Mouse (Mus musculus) hindbrain, embryonic 12.5 days (tissue): ENCODE data around the gene Zfp46. TPM values are rescaled to one million over a fixed set of nuclear protein-coding genes. Genes with fewer than 3 reads are reported as not detected.

Experiments used
- ATAC-seq: fragments of 200-750 bp; cut with Nextera tagmentation; 2 replicates; pipeline ENCODE4 v1.8.0; 2017; ENCODE audit warnings: moderate TSS enrichment; ENCODE audit not compliant: low FRiP score
- H3K27ac ChIP-seq: fragments of 300-500 bp; sonication (generic); 2 replicates; pipeline ENCODE4 v1.5.1; 2016; ENCODE audit warnings: mild to moderate bottlenecking
- H3K27me3 ChIP-seq: fragments of 300-500 bp; sonication (generic); 2 replicates; pipeline ENCODE4 v1.6.1; 2016; ENCODE audit warnings: mild to moderate bottlenecking
- H3K36me3 ChIP-seq: fragments of 300-500 bp; sonication (generic); 2 replicates; pipeline ENCODE4 v1.6.1; 2016; ENCODE audit warnings: mild to moderate bottlenecking
- H3K4me1 ChIP-seq: fragments of 300-500 bp; sonication (generic); 2 replicates; pipeline ENCODE4 v1.6.1; 2016
- H3K4me2 ChIP-seq: fragments of 300-500 bp; sonication (generic); replicated peaks from 2 replicates; pipeline ENCODE4 v1.6.1; 2016; ENCODE audit warnings: mild to moderate bottlenecking
- H3K4me3 ChIP-seq: fragments of 300-500 bp; sonication (generic); 2 replicates; pipeline ENCODE4 v1.5.1; 2016; ENCODE audit warnings: mild to moderate bottlenecking
- H3K9ac ChIP-seq: fragments of 300-500 bp; sonication (generic); 2 replicates; pipeline ENCODE4 v1.6.1; 2016; ENCODE audit warnings: mild to moderate bottlenecking, moderate library complexity
- H3K9me3 ChIP-seq: fragments of 300-500 bp; sonication (generic); replicated peaks from 2 replicates; pipeline ENCODE4 v1.6.1; 2016; ENCODE audit warnings: mild to moderate bottlenecking
- WGBS: fragments of 180-500 bp; shearing (Covaris S2); methylation state at CpG from one replicate; pipeline ENCODE4 v1.1.7; 2016; 5-methylcytosine and 5-hydroxymethylcytosine counted together
- polyA plus RNA-seq: library from polyadenylated mRNA; unstranded; fragments of >200 nt; fragmentation: Nextera tagmentation; extraction: Ambion mirVana; gene quantifications from 2 replicates; pipeline ENCODE4 v1.2.1, GENCODE M21; 2016

Gene Zfp46
- polyA plus RNA-seq, 1 experiment from 2014 or later = 42.4 TPM

- Histone ChIP-seq H3K4me1 (no peaks in the 10 kb centered on the region), H3K36me3 (no peaks in the 10 kb centered on the region), H3K4me2 (no peak overlapping the region), H3K27ac (no peak overlapping the region), H3K9ac (no peak overlapping the region), H3K9me3 (peaks cover 12% of the 10 kb centered on the region), H3K27me3 (no peaks in the 10 kb centered on the region), H3K4me3 (no peak overlapping the region)
- 100% methylated on average over 1 of the region's 1 CpGs for WGBS
- no peak for ATAC-seq
Observed at GRCm38 (mm10) chr4:136268912-136269311, 15.6 kb upstream of the Zfp46 start.

GRCm38 (mm10) chr4:136270648-136271047 is 13.8 kb upstream of the Zfp46 start:
- WGBS = 84% methylated on average over 8 of the region's 8 CpGs
- no peak for ATAC-seq
- no peaks in the 10 kb centered on the region for H3K27me3 ChIP-seq
- H3K4me3 ChIP-seq = no peak overlapping the region
- H3K4me1 ChIP-seq = no peaks in the 10 kb centered on the region
- peaks cover 12% of the 10 kb centered on the region for H3K9me3 ChIP-seq
- no peaks in the 10 kb centered on the region for H3K36me3 ChIP-seq
- no peak overlapping the region for H3K27ac ChIP-seq
- no peak overlapping the region for H3K4me2 ChIP-seq
- H3K9ac ChIP-seq = no peak overlapping the region

- Histone ChIP-seq H3K9me3 (no peaks in the 10 kb centered on the region), H3K36me3 (no peaks in the 10 kb centered on the region), H3K4me1 (peaks cover 29% of the 10 kb centered on the region), H3K4me3 (no peak overlapping the region), H3K27me3 (no peaks in the 10 kb centered on the region), H3K9ac (no peak overlapping the region), H3K27ac (no peak overlapping the region), H3K4me2 (no peak overlapping the region)
- ATAC-seq = no peak
- WGBS = 85% methylated on average over 8 of the region's 8 CpGs
Observed at GRCm38 (mm10) chr4:136281097-136281496, 3.4 kb upstream of the Zfp46 start.

GRCm38 (mm10) chr4:136281611-136282010 is 2.9 kb upstream of the Zfp46 start:
- H3K27me3 ChIP-seq = no peaks in the 10 kb centered on the region
- WGBS = 59% methylated on average over 9 of the region's 9 CpGs
- ATAC-seq = no peak
- H3K4me3 ChIP-seq = no peak overlapping the region
- H3K4me1 ChIP-seq = peaks cover 34% of the 10 kb centered on the region
- no peak overlapping the region for H3K9ac ChIP-seq
- no peak overlapping the region for H3K4me2 ChIP-seq
- no peaks in the 10 kb centered on the region for H3K36me3 ChIP-seq
- no peak overlapping the region for H3K27ac ChIP-seq
- H3K9me3 ChIP-seq = no peaks in the 10 kb centered on the region

GRCm38 (mm10) chr4:136282621-136283480 is 1.6 kb upstream of the Zfp46 start:
- no peak for ATAC-seq
- Histone ChIP-seq H3K27ac (peak overlapping the region; percentile 92), H3K4me2 (peak overlapping the region; percentile 1; the same call in 1 of the 2 replicates)

GRCm38 (mm10) chr4:136283783-136284182 is 700 bp upstream of the Zfp46 start:
- no peaks in the 10 kb centered on the region for H3K9me3 ChIP-seq
- WGBS = 26% methylated on average over 2 of the region's 2 CpGs
- H3K4me1 ChIP-seq = peaks cover 44% of the 10 kb centered on the region
- peak overlapping the region; percentile 92 for H3K27ac ChIP-seq
- H3K27me3 ChIP-seq = peaks cover 5% of the 10 kb centered on the region
- no peak for ATAC-seq
- H3K4me3 ChIP-seq = no peak overlapping the region
- H3K4me2 ChIP-seq = no peak overlapping the region
- no peak overlapping the region for H3K9ac ChIP-seq
- peaks cover 16% of the 10 kb centered on the region for H3K36me3 ChIP-seq

More at GRCm38 (mm10) chr4:136282621-136283480, 1.6 kb upstream of the Zfp46 start:
- Histone ChIP-seq H3K9ac (no peak overlapping the region), H3K9me3 (no peaks in the 10 kb centered on the region), H3K4me1 (peaks cover 44% of the 10 kb centered on the region), H3K4me3 (no peak overlapping the region), H3K27me3 (no peaks in the 10 kb centered on the region), H3K36me3 (peaks cover 8% of the 10 kb centered on the region)
- 22% methylated on average over 10 of the region's 10 CpGs for WGBS

GRCm38 (mm10) chr4:136284891-136285290 is 408 bp downstream of the Zfp46 start:
- H3K27ac ChIP-seq = peak overlapping the region; percentile 92
- H3K9me3 ChIP-seq = no peaks in the 10 kb centered on the region
- peaks cover 26% of the 10 kb centered on the region for H3K36me3 ChIP-seq
- peak overlapping the region; percentile 75 for H3K4me3 ChIP-seq
- peak overlapping the region; percentile 88 for H3K9ac ChIP-seq
- WGBS = 33% methylated on average over 6 of the region's 6 CpGs
- H3K4me2 ChIP-seq = peak overlapping the region; percentile 89
- peaks cover 17% of the 10 kb centered on the region for H3K27me3 ChIP-seq
- peaks cover 45% of the 10 kb centered on the region for H3K4me1 ChIP-seq
- 0 out of 2 replicates have a peak, but pooled peaks have one; percentile 0 for ATAC-seq

- ATAC-seq = peak; percentile 96
- no peaks in the 10 kb centered on the region for H3K9me3 ChIP-seq
- peak overlapping the region; percentile 89 for H3K4me2 ChIP-seq
- peaks cover 31% of the 10 kb centered on the region for H3K36me3 ChIP-seq
- peaks cover 21% of the 10 kb centered on the region for H3K27me3 ChIP-seq
- H3K9ac ChIP-seq = peak overlapping the region; percentile 88
- H3K27ac ChIP-seq = peak overlapping the region; percentile 92
- under 1% methylated on average over 25 of the region's 25 CpGs for WGBS
- peak overlapping the region; percentile 75 for H3K4me3 ChIP-seq
- peaks cover 50% of the 10 kb centered on the region for H3K4me1 ChIP-seq
Observed at GRCm38 (mm10) chr4:136285348-136285810, 896 bp downstream of the Zfp46 start.

- peak; percentile 94 for ATAC-seq
- peaks cover 55% of the 10 kb centered on the region for H3K4me1 ChIP-seq
- under 1% methylated on average over 29 of the region's 29 CpGs for WGBS
Observed at GRCm38 (mm10) chr4:136285811-136286371, 1.4 kb downstream of the Zfp46 start.

GRCm38 (mm10) chr4:136289918-136290780 is 5.7 kb downstream of the Zfp46 start:
- no peak overlapping the region for H3K27ac ChIP-seq
- H3K4me3 ChIP-seq = no peak overlapping the region; the same call in 1 of the 2 replicates
- peaks cover 31% of the 10 kb centered on the region for H3K4me1 ChIP-seq
- no peaks in the 10 kb centered on the region for H3K9me3 ChIP-seq
- H3K27me3 ChIP-seq = peaks cover 26% of the 10 kb centered on the region
- no peak for ATAC-seq
- H3K36me3 ChIP-seq = peaks cover 73% of the 10 kb centered on the region
- H3K4me2 ChIP-seq = peak overlapping the region; percentile 26
- H3K9ac ChIP-seq = no peak overlapping the region
- WGBS = 28% methylated on average over 66 of the region's 66 CpGs

More at GRCm38 (mm10) chr4:136285811-136286371, 1.4 kb downstream of the Zfp46 start:
- peak overlapping the region; percentile 89 for H3K4me2 ChIP-seq
- H3K9ac ChIP-seq = peak overlapping the region; percentile 88
- peaks cover 25% of the 10 kb centered on the region for H3K27me3 ChIP-seq
- peaks cover 36% of the 10 kb centered on the region for H3K36me3 ChIP-seq
- H3K4me3 ChIP-seq = peak overlapping the region; percentile 75
- H3K9me3 ChIP-seq = no peaks in the 10 kb centered on the region
- peak overlapping the region; percentile 92 for H3K27ac ChIP-seq

- no peak for ATAC-seq
- Histone ChIP-seq H3K9me3 (no peaks in the 10 kb centered on the region), H3K36me3 (peaks cover 77% of the 10 kb centered on the region), H3K4me3 (no peak overlapping the region; the same call in 1 of the 2 replicates), H3K27ac (no peak overlapping the region), H3K4me1 (peaks cover 31% of the 10 kb centered on the region), H3K9ac (no peak overlapping the region), H3K27me3 (peaks cover 26% of the 10 kb centered on the region), H3K4me2 (peak overlapping the region; percentile 26)
- WGBS = 33% methylated on average over 39 of the region's 39 CpGs
Observed at GRCm38 (mm10) chr4:136290781-136291595, 6.5 kb downstream of the Zfp46 start.
